Comparison of ENCODE assay signal across 9 mouse cellular contexts in genomic region chr7:75553667-75554045, GRCm38 (mm10).
A peak's percentile ranks its signal among the peaks of the same experiment; 100 is the strongest.
DNase-seq lines count a peak whose midpoint lies in the region; ATAC-seq and TF ChIP-seq lines count a peak whose summit lies in the region.
"Had no signal": no experiment of that assay in that cellular context is flagged by ENCODE, and none has a peak within 500 bp of the region (broad histone marks: within the 10 kb centered on the region; RNA-seq: fewer than 3 reads in every experiment).

No protein-coding gene starts in this region.

- ATAC-seq in neutrophil, adult 5-6 weeks (ENCODE audit: extremely low read depth, insufficient number of reproducible peaks, low FRiP score, poor library complexity, severe bottlenecking) = peak; percentile 73; the same call in 1 of the 2 replicates

- no peaks in the 10 kb centered on the region for H3K27me3 ChIP-seq in ES-Bruce4 (ENCODE audit: control insufficient read depth, insufficient read depth, low read length, poor library complexity, severe bottlenecking)
- H3K27me3 ChIP-seq: limb, embryonic 13.5 days had no signal

- no peaks in the 10 kb centered on the region for H3K9me3 ChIP-seq in ES-Bruce4 (replicated peaks; ENCODE audit: control insufficient read depth, insufficient read depth, low read length, poor library complexity, severe bottlenecking)
- H3K9me3 ChIP-seq: limb, embryonic 13.5 days had no signal

- no peaks in the 10 kb centered on the region for H3K4me1 ChIP-seq in ES-Bruce4 (ENCODE audit: control insufficient read depth, insufficient read depth, low read length)
- H3K4me1 ChIP-seq in bone marrow macrophage, adult 2 months (ENCODE audit: control insufficient read depth, insufficient read depth, low read length) = peaks cover 12% of the 10 kb centered on the region

- DNase-seq in left cerebral cortex, adult 2 months (ENCODE audit: extremely low spot score in 1 of 2, low spot score in 2 of 2) = no peak
- DNase-seq in left cerebral cortex, postnatal 10 days (ENCODE audit: extremely low spot score in 1 of 2, low spot score in 2 of 2) = no peak
- DNase-seq in left cerebral cortex, adult 18-20 months (ENCODE audit: low spot score in 2 of 2) = no peak
- no peak for DNase-seq in spleen, postnatal 14 days (ENCODE audit: low spot score in 2 of 2)
- DNase-seq: right cerebral cortex, postnatal 14 days had no signal

- TF ChIP-seq POLR2A in ES-Bruce4 (IDR thresholded peaks at IDR 0.05; ENCODE audit: insufficient read depth, low read length) = no peak
- no peak for TF ChIP-seq POLR2A in bone marrow macrophage, adult 2 months (IDR thresholded peaks at IDR 0.05; ENCODE audit: borderline replicate concordance, low read depth, low read length)

- peak; percentile 25 for TF ChIP-seq CTCF in left cerebral cortex, adult 2 months (IDR thresholded peaks at IDR 0.05)
- TF ChIP-seq CTCF in ES-Bruce4 (IDR thresholded peaks at IDR 0.05; ENCODE audit: low read depth, low read length) = peak; percentile 41
- TF ChIP-seq CTCF in bone marrow macrophage, adult 2 months (IDR thresholded peaks at IDR 0.05; ENCODE audit: low read depth, low read length) = peak; percentile 38; the same call in 1 of the 2 replicates

- intact Hi-C loops in left cerebral cortex, adult 2 months (cut with DNase I) = loop anchor here (5.0 kb wide), 1 partner anchor 421 kb away; no protein-coding TSS in a partner anchor
- intact Hi-C loops in left cerebral cortex, postnatal 10 days (cut with DNase I) = loop anchor here (10.0 kb wide), 1 partner anchor 419 kb away; no protein-coding TSS in a partner anchor

- no peak overlapping the region for H3K9ac ChIP-seq in ES-Bruce4 (ENCODE audit: low read depth, poor library complexity, severe bottlenecking)
- H3K9ac ChIP-seq: limb, embryonic 13.5 days had no signal

- H3K36me3 ChIP-seq in ES-Bruce4 (ENCODE audit: control insufficient read depth, insufficient read depth, low read length, poor library complexity, severe bottlenecking) = no peaks in the 10 kb centered on the region
- H3K36me3 ChIP-seq: limb, embryonic 13.5 days had no signal

- no peak overlapping the region for H3K4me3 ChIP-seq in left cerebral cortex, adult 2 months
- H3K4me3 ChIP-seq in ES-Bruce4 (ENCODE audit: low read depth, low read length) = no peak overlapping the region
- H3K4me3 ChIP-seq in bone marrow macrophage, adult 2 months (ENCODE audit: insufficient read depth, low read length) = no peak overlapping the region
- H3K4me3 ChIP-seq: limb, embryonic 13.5 days had no signal

- TF ChIP-seq EP300 in ES-Bruce4 (IDR thresholded peaks at IDR 0.05; ENCODE audit: insufficient read depth, low read depth, low read length) = no peak

- H3K27ac ChIP-seq in left cerebral cortex, adult 2 months = no peak overlapping the region
- no peak overlapping the region for H3K27ac ChIP-seq in ES-Bruce4 (ENCODE audit: insufficient read depth, low read length)
- no peak overlapping the region for H3K27ac ChIP-seq in bone marrow macrophage, adult 2 months (ENCODE audit: insufficient read depth, low read depth, low read length)
- H3K27ac ChIP-seq: limb, embryonic 13.5 days had no signal
